Mouse (Mus musculus) frontal cortex, adult 2 months (tissue): ENCODE results near the gene 1600015I10Rik. TPM values are rescaled to one million over a fixed set of nuclear protein-coding genes. Genes with fewer than 3 reads are reported as not detected.
"Not testable (repeated sequence)": the region's sequence is repeated elsewhere in the genome, so short reads cannot be mapped to it uniquely, and the experiment has no call there.

ENCODE experiments used
- DNase-seq, 2 experiments: peaks; one replicate each; pipeline ENCODE4 v3.0.0; 2022; ENCODE audit warnings: low spot score in 1 of 2; ENCODE audit errors: extremely low spot score in 1 of 2
- polyA plus RNA-seq: library from polyadenylated mRNA; depleted of rRNA; stranded (reverse); fragments of >200 nt; gene quantifications from 2 replicates; pipeline ENCODE4 v1.2.3, GENCODE M21; 2012; rRNA removed

1600015I10Rik gene
- polyA plus RNA-seq, 1 experiment: 0.12 TPM

DNA sequence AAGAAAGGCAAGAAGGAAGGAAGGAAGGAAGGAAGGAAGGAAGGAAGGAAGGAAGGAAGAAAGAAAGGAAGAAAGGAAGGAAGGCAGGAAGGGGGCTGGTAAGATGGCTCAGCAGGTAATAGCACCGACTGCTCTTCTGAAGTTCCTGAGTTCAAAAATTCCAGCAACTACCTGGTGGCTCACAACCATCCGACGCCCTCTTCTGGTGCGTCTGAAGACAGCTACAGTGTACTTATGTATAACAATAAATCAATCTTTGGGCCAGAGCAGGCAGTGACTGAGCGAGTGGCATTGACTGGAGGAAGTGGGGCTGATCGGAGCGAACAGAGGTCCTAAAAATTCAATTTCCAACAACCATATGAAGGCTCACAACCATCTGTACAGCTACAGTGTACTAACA is 29.5 kb downstream of the 1600015I10Rik start:
- peak in 1 of 2 experiments; percentile 19 for DNase-seq

GRCm38 (mm10) chr6:48966696-48967095 is 37.0 kb downstream of the 1600015I10Rik start:
- not testable (repeated sequence) for DNase-seq

GRCm38 (mm10) chr6:48967868-48968267 is 38.2 kb downstream of the 1600015I10Rik start:
- no peak for DNase-seq

DNA sequence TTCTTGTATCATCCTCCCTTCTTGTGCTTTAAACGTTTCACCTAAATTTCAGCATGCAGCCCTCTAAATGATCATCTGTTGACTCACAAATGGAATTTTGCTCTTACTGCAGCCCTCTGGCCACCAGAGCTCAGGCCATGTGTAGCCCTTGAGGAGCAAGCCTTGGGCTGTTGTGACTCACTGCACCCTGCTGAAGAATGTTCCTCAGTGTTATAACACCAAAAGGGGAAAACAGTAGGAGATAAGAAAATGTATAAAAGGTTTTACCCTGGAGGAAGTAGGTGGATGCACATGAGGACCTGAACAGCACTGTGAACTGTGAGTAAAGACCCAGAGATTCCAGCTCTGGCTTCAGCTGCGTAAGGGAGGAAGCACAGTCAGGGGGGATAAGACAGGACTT is 45.0 kb downstream of the 1600015I10Rik start, which contains the start of gene Doxl2:
Gene Doxl2 (plus strand): TSS at position 301 of the 400 bp plus-strand sequence.
- DNase-seq: no peak

DNA sequence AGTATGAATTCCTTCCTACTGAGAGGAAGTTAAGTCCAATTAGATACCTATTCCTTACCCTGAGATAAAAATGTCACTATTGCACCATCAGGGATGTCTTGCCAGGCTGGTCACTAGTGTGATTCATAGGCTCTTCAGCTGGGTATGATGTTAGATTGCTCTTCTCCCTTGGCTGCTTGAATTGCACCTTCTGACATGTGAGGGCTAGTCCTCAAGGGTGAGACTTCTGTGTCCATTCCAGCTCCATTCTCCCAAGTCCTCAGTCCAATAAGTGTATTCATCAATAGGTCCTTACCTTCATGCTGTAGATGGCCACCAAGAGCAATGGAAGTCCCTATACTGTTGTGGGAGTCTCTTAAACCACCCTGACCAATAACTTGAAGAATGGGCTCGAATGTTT is 49.9 kb downstream of the 1600015I10Rik start:
- no peak for DNase-seq

- DNase-seq: peak; percentile 5 to 36
Measured at GRCm38 (mm10) chr6:48982305-48982704, 52.6 kb downstream of the 1600015I10Rik start.

Other genes starting within 250 kb of the 1600015I10Rik start
- 0.68 and 0.69 TPM in 2 replicates for gene Gimap4, start 245.3 kb upstream of the 1600015I10Rik start, polyA plus RNA-seq
- 4.0 and 4.5 TPM in 2 replicates for gene Gimap6, start 221.7 kb upstream of the 1600015I10Rik start, polyA plus RNA-seq
- gene Gm28053, start 211.3 kb upstream of the 1600015I10Rik start, polyA plus RNA-seq: 0.54 and 2.1 TPM in 2 replicates
- not detected in 2 replicates for gene Gimap7, start 211.3 kb upstream of the 1600015I10Rik start, polyA plus RNA-seq
- 1.6 TPM in 2 replicates for gene Gimap1, start 190.8 kb upstream of the 1600015I10Rik start, polyA plus RNA-seq
- gene Gimap5, start 183.7 kb upstream of the 1600015I10Rik start, polyA plus RNA-seq: 0.67 and 0.82 TPM in 2 replicates
- gene Gimap3, start 159.0 kb upstream of the 1600015I10Rik start, polyA plus RNA-seq: 0.28 and 0.34 TPM in 2 replicates
- gene Tmem176a, start 89.0 kb upstream of the 1600015I10Rik start, polyA plus RNA-seq: 23.7 and 28.1 TPM in 2 replicates
- 80.2 and 89.1 TPM in 2 replicates for gene Tmem176b, start 88.4 kb upstream of the 1600015I10Rik start, polyA plus RNA-seq
- 0.10 and 0.38 TPM in 2 replicates for gene Aoc1, start 57.0 kb upstream of the 1600015I10Rik start, polyA plus RNA-seq
- gene Doxl2, start 45.1 kb downstream of the 1600015I10Rik start, polyA plus RNA-seq: 0.11 TPM in 1 of 2 replicates, not detected in the other
- not detected in 2 replicates for gene Svs1, start 57.0 kb downstream of the 1600015I10Rik start, polyA plus RNA-seq
- gene Gpnmb, start 106.7 kb downstream of the 1600015I10Rik start, polyA plus RNA-seq: 7.0 and 8.5 TPM in 2 replicates
- 16.9 and 17.3 TPM in 2 replicates for gene Malsu1, start 143.9 kb downstream of the 1600015I10Rik start, polyA plus RNA-seq